Mouse (Mus musculus): ENCODE results near the gene Lix1l. TPM values are rescaled to one million over a fixed set of nuclear protein-coding genes. Genes with fewer than 3 reads are reported as not detected.
A peak's percentile ranks its signal among the peaks of the same experiment; 100 is the strongest.

Gene Lix1l
- polyA plus RNA-seq, 1 experiment from 2014 or later, result 8.7 TPM

DNA sequence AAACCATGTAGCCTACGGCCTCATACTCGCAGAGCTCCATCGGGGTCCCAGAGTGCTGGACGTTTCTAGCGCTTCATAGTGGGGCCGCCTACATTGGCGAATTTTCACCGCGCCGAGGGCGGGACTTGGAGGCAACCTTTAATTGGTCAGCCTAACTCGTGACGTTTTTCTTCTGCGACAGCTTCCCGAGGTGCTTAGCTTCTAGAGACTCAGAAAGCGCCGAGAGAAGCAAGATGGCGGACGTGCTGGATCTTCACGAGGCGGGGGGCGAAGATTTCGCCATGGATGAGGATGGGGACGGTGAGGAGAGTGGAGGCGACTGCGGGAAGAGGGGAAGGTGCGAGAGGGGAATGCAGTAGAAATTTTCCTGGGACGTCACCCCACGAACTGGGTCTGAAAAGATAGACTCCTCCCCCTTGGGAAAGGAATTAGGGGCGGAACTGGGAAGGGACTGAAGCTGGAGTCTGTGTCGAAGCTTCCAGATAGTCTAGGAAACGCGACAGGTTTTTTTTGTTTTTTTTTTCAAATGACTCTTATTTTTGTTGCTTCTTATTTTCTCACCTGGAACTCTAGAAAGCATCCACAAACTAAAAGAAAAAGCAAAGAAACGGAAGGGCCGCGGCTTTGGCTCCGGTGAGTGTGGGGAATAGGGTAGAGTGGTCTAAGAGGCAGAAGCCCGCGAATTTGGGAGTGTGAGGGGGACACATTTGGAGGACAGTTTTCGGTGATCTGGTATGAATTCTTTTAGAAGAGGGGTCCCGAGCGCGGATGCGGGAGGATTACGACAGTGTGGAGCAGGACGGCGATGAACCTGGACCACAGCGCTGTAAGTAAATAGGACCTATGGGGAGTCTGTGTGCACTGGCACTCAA is 29.0 kb downstream of the Lix1l start, which contains the start of gene Rbm8a:
TSS of gene Rbm8a (plus strand) at position 205 of the 872 bp plus-strand sequence.
- no peaks in the 10 kb centered on the region for H3K36me3 ChIP-seq (ENCODE audit: control insufficient read depth, insufficient read depth, low read length)
- no peaks in the 10 kb centered on the region for H3K9me3 ChIP-seq (ENCODE audit: control insufficient read depth, low read length)
- DNase-seq (ENCODE audit: low spot score), result peak; percentile 97
- peak within 1 kb of the TSS; percentile 59 for H3K4me2 ChIP-seq (ENCODE audit: low read depth)
- H3K9ac ChIP-seq (ENCODE audit: low read length), result peak within 1 kb of the TSS; percentile 73
- no peak within 1 kb of the TSS for H3K27ac ChIP-seq (ENCODE audit: low read depth, low read length)
- H3K4me1 ChIP-seq (ENCODE audit: control insufficient read depth, insufficient read depth, low read length), result peaks cover 10% of the 10 kb centered on the region
- WGBS, result under 1% methylated on average over 48 of the region's 48 CpGs
- H3K4me3 ChIP-seq (ENCODE audit: low read depth, low read length), result peak within 1 kb of the TSS; percentile 62
- ATAC-seq (ENCODE audit: insufficient read depth, low FRiP score, low TSS enrichment), result peak; percentile 91
- no peaks in the 10 kb centered on the region for H3K27me3 ChIP-seq (ENCODE audit: control insufficient read depth, insufficient read depth, low read length)

DNA sequence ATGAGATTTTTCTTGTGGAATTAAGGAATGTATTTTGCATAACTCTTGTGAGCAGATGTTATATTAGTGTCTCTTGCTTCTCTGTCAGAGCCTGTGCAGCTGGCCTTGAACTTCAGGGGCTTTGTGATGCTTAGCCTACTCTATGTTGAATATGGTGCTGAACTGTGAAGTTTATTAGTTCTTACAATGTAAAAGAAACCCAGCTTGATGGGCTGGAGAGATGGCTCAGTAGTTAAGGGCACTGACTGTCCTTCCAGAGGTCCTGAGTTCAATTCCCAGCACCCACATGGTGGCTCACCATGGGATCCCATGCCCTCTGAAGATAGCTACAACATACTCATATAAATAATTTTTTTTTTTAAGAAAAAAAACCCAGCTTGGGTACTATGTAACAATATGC is 31.1 kb downstream of the Lix1l start:
- H3K9ac ChIP-seq (ENCODE audit: low read length), result no peak overlapping the region
- no peaks in the 10 kb centered on the region for H3K36me3 ChIP-seq (ENCODE audit: control insufficient read depth, insufficient read depth, low read length)
- H3K27me3 ChIP-seq (ENCODE audit: control insufficient read depth, insufficient read depth, low read length), result no peaks in the 10 kb centered on the region
- no peak overlapping the region for H3K4me3 ChIP-seq (ENCODE audit: low read depth, low read length)
- H3K9me3 ChIP-seq (ENCODE audit: control insufficient read depth, low read length), result no peaks in the 10 kb centered on the region
- H3K4me2 ChIP-seq (ENCODE audit: low read depth), result no peak overlapping the region
- peaks cover 12% of the 10 kb centered on the region for H3K4me1 ChIP-seq (ENCODE audit: control insufficient read depth, insufficient read depth, low read length)
- DNase-seq (ENCODE audit: low spot score), result no peak
- no peak for ATAC-seq (ENCODE audit: insufficient read depth, low FRiP score, low TSS enrichment)
- H3K27ac ChIP-seq (ENCODE audit: low read depth, low read length), result no peak overlapping the region

DNA sequence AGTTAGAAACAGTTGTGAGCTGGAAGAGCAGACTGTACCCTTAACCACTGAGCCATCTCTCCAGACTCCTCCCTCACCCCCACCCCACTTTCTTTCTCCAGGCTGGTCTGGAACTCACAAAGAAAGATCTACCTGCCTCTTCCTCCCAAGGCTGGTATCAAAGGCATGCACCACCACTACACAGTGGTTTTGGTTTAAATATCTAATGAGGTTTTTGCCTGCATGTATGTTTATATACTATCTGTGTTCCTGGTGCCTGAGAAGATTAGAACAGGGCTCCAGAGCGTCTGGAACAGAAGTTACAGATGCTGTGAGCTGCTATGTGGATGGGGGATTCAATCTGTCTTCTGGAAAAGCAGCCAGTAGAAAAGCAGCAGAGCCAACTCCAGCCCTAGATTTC is 33.1 kb downstream of the Lix1l start:
- H3K9me3 ChIP-seq (ENCODE audit: control insufficient read depth, low read length), result no peaks in the 10 kb centered on the region
- no peak for ATAC-seq (ENCODE audit: insufficient read depth, low FRiP score, low TSS enrichment)
- no peak overlapping the region for H3K4me2 ChIP-seq (ENCODE audit: low read depth)
- DNase-seq (ENCODE audit: low spot score), result no peak
- no peaks in the 10 kb centered on the region for H3K27me3 ChIP-seq (ENCODE audit: control insufficient read depth, insufficient read depth, low read length)
- H3K36me3 ChIP-seq (ENCODE audit: control insufficient read depth, insufficient read depth, low read length), result no peaks in the 10 kb centered on the region
- no peak overlapping the region for H3K4me3 ChIP-seq (ENCODE audit: low read depth, low read length)
- no peak overlapping the region for H3K9ac ChIP-seq (ENCODE audit: low read length)
- H3K27ac ChIP-seq (ENCODE audit: low read depth, low read length), result no peak overlapping the region
- 74% methylated on average over 1 of the region's 1 CpGs for WGBS
- H3K4me1 ChIP-seq (ENCODE audit: control insufficient read depth, insufficient read depth, low read length), result peaks cover 12% of the 10 kb centered on the region

DNA sequence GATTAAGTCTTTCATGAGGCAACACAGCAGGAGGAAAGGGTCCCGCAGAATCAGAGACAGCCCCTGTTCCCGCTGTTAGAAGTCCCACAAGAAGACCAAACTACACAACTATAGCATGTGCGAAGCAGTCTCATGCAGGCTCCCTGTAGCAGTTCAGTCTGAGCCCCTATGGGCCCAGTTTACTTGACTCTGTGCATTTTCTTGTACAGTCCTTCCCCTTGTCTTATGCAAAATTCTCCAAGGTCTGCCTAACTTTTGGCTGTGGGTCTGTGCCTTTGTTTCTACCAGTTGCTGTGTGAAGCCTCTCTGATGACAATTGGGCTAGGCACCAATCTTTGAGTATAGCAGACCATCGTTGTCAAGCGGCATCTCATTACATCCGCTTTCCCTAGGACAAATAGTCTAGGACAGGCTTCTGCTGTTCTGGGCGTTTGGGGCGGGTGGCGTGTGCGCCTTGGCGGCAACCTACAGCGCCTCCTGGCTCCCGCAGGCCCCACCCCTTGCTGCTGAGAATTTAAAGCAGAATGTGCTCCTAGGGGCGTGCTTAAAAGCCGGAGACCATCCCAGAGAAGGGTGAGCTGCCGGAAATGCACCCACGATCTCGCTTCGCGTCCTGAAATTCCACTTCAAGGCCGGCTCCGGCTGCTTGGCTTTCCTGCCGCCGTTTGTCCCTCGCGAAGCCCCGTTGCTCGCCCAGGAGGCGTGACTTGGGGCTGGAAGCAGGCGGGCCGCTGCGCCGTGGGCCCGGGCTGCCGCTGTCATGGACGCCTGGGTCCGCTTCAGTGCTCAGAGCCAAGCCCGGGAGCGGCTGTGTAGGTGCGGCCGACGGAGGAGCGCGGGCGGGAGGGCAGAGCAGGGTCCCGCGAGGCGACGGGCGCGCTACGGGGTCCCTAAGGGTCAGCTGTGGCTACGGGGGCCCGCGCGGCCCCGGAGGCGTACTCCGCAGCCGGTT is 34.3 kb downstream of the Lix1l start, which contains the start of the genes Pex11b and Gm42957:
TSS of gene Pex11b (plus strand) at position 449 of the 952 bp plus-strand sequence.
TSS of gene Gm42957 (plus strand) at position 547 of the 952 bp plus-strand sequence.
- Histone ChIP-seq H3K4me2 (ENCODE audit: low read depth) (peak within 1 kb of the TSS; percentile 70), H3K27ac (ENCODE audit: low read depth, low read length) (peak within 1 kb of the TSS; percentile 71), H3K9me3 (ENCODE audit: control insufficient read depth, low read length) (no peaks in the 10 kb centered on the region), H3K36me3 (ENCODE audit: control insufficient read depth, insufficient read depth, low read length) (no peaks in the 10 kb centered on the region), H3K4me1 (ENCODE audit: control insufficient read depth, insufficient read depth, low read length) (peaks cover 12% of the 10 kb centered on the region), H3K9ac (ENCODE audit: low read length) (peak within 1 kb of the TSS; percentile 94), H3K4me3 (ENCODE audit: low read depth, low read length) (peak within 1 kb of the TSS; percentile 90), H3K27me3 (ENCODE audit: control insufficient read depth, insufficient read depth, low read length) (no peaks in the 10 kb centered on the region)
- DNase-seq (ENCODE audit: low spot score) (peak; percentile 86), ATAC-seq (ENCODE audit: insufficient read depth, low FRiP score, low TSS enrichment) (peak; percentile 82)
- 2% methylated on average over 55 of the region's 60 CpGs for WGBS

DNA sequence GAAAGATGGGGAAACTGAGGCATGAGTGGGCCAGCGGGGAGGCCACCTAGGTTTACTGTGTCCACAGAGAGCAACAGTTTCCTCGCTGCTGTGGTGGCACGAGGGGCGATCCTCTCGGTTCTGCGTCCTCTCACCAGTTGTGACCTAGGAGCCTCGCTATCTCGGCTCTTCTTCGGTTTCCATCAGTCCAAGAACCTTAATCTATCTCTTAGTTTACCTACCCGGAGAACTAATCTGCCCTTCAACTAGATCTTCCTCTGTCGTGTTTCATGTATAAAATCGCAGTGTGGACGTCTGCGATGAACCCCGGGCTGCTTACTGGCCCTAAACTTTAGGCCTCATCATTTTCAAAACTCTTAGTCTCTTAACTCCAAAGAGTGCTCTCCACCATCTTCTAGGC is 35.0 kb downstream of the Lix1l start:
- no peak; the same call in 1 of the 2 replicates for ATAC-seq (ENCODE audit: insufficient read depth, low FRiP score, low TSS enrichment)
- DNase-seq (ENCODE audit: low spot score), result no peak
- no peaks in the 10 kb centered on the region for H3K9me3 ChIP-seq (ENCODE audit: control insufficient read depth, low read length)
- H3K4me2 ChIP-seq (ENCODE audit: low read depth), result peak overlapping the region; percentile 70
- H3K36me3 ChIP-seq (ENCODE audit: control insufficient read depth, insufficient read depth, low read length), result no peaks in the 10 kb centered on the region
- WGBS, result 12% methylated on average over 15 of the region's 15 CpGs
- H3K27me3 ChIP-seq (ENCODE audit: control insufficient read depth, insufficient read depth, low read length), result no peaks in the 10 kb centered on the region
- peak overlapping the region; percentile 94 for H3K9ac ChIP-seq (ENCODE audit: low read length)
- peaks cover 8% of the 10 kb centered on the region for H3K4me1 ChIP-seq (ENCODE audit: control insufficient read depth, insufficient read depth, low read length)
- peak overlapping the region; percentile 90 for H3K4me3 ChIP-seq (ENCODE audit: low read depth, low read length)
- H3K27ac ChIP-seq (ENCODE audit: low read depth, low read length), result no peak overlapping the region

DNA sequence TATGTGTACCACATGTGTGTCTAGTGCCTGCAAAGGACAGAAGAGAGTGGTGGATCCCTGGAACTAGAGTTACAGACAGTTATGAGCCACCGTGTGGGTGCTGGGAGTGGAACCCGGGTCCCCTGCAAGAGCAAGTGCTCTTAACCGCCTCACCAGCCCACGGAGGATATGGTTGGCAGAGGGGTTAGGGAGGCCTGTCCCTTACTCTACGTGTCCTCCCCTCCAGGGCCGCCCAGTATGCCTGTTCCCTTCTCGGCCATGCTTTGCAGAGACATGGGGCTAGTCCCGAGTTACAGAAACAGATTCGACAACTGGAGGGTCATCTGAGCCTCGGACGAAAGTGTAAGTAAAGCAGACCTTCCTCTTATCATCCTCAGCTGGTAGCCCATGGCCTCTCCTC is 35.5 kb downstream of the Lix1l start:
- Histone ChIP-seq H3K4me1 (ENCODE audit: control insufficient read depth, insufficient read depth, low read length) (peaks cover 4% of the 10 kb centered on the region), H3K9me3 (ENCODE audit: control insufficient read depth, low read length) (no peaks in the 10 kb centered on the region), H3K27ac (ENCODE audit: low read depth, low read length) (no peak overlapping the region), H3K36me3 (ENCODE audit: control insufficient read depth, insufficient read depth, low read length) (0 out of 2 replicates have a peak, but pooled peaks cover 2% of the 10 kb centered on the region), H3K4me3 (ENCODE audit: low read depth, low read length) (peak overlapping the region; percentile 90; the same call in 1 of the 2 replicates), H3K4me2 (ENCODE audit: low read depth) (peak overlapping the region; percentile 70), H3K27me3 (ENCODE audit: control insufficient read depth, insufficient read depth, low read length) (no peaks in the 10 kb centered on the region), H3K9ac (ENCODE audit: low read length) (no peak overlapping the region; the same call in 1 of the 2 replicates)
- ATAC-seq (ENCODE audit: insufficient read depth, low FRiP score, low TSS enrichment) (no peak), DNase-seq (ENCODE audit: low spot score) (no peak)
- 77% methylated on average over 11 of the region's 11 CpGs for WGBS

DNA sequence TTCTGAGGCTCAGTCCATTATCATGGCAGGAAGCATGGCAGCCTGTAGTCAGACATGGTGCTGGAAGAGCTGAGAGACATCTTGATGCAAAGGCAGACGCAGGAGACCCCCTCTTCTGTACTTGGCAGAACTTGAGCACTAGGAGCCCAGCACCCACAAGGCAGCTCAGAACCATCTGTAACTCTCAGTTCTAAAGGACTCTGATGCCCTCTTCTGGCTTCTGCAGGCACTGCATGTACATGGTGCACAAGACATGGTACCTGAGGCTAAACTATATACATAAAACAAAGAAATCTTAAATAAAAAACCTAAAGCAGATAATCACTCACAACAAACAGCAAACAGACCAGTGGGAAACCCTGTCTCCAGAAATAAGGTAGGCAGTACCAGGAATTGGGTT is 38.3 kb downstream of the Lix1l start:
- Histone ChIP-seq H3K9ac (ENCODE audit: low read length) (no peak overlapping the region), H3K4me1 (ENCODE audit: control insufficient read depth, insufficient read depth, low read length) (peaks cover 4% of the 10 kb centered on the region), H3K4me2 (ENCODE audit: low read depth) (no peak overlapping the region), H3K36me3 (ENCODE audit: control insufficient read depth, insufficient read depth, low read length) (0 out of 2 replicates have a peak, but pooled peaks cover 4% of the 10 kb centered on the region), H3K27ac (ENCODE audit: low read depth, low read length) (no peak overlapping the region), H3K4me3 (ENCODE audit: low read depth, low read length) (no peak overlapping the region), H3K9me3 (ENCODE audit: control insufficient read depth, low read length) (no peaks in the 10 kb centered on the region), H3K27me3 (ENCODE audit: control insufficient read depth, insufficient read depth, low read length) (no peaks in the 10 kb centered on the region)
- DNase-seq (ENCODE audit: low spot score) (peak; percentile 47), ATAC-seq (ENCODE audit: insufficient read depth, low FRiP score, low TSS enrichment) (no peak)
- 87% methylated on average over 1 of the region's 1 CpGs for WGBS

DNA sequence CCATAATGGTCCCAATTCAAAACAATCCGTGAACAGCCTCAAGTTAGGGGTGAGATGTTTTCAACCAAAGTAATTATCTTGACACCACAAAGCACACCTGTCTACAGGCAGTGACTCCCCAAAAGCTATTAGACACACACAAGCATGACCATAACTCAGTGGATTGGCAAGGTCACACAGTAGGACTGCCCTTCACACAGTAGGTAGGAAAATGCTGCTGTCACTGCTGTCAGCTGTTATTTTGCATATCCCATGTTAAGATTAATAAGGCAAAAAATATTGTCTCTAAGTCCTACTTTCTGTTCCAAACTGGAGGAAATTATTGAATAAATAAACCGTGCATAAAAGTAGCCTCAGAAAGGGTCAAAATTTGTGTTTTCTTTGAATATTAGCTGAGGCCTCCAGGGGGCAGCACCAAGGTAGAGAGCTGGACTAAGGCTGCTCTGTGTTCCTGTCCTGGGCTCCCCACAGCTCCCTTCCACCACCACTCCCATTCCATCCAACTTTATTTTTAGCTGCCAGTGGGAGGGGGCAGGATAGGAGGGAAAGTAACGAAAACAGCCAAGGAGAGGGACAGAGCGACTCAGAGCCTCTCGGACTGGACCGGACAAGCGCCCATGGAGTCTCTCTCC is 44.2 kb downstream of the Lix1l start, which contains the start of gene Itga10:
TSS of gene Itga10 (plus strand) at position 567 of the 632 bp plus-strand sequence.
- DNase-seq (ENCODE audit: low spot score) (peak; percentile 51), ATAC-seq (ENCODE audit: insufficient read depth, low FRiP score, low TSS enrichment) (no peak)
- Histone ChIP-seq H3K9ac (ENCODE audit: low read length) (no peak within 1 kb of the TSS), H3K4me2 (ENCODE audit: low read depth) (no peak within 1 kb of the TSS), H3K4me1 (ENCODE audit: control insufficient read depth, insufficient read depth, low read length) (no peaks in the 10 kb centered on the region), H3K36me3 (ENCODE audit: control insufficient read depth, insufficient read depth, low read length) (0 out of 2 replicates have a peak, but pooled peaks cover 4% of the 10 kb centered on the region), H3K4me3 (ENCODE audit: low read depth, low read length) (no peak within 1 kb of the TSS), H3K27me3 (ENCODE audit: control insufficient read depth, insufficient read depth, low read length) (no peaks in the 10 kb centered on the region), H3K9me3 (ENCODE audit: control insufficient read depth, low read length) (no peaks in the 10 kb centered on the region), H3K27ac (ENCODE audit: low read depth, low read length) (no peak within 1 kb of the TSS)
- 69% methylated on average over 7 of the region's 7 CpGs for WGBS
